Mouse (Mus musculus): ENCODE results near the gene Arhgap5. TPM values are rescaled to one million over a fixed set of nuclear protein-coding genes. Genes with fewer than 3 reads are reported as not detected.

Gene Arhgap5
- polyA plus RNA-seq, 1 experiment from 2014 or later: 38.0 TPM

GRCm38 (mm10) chr12:52604992-52605652 lies 101.3 kb downstream of the Arhgap5 start:
- H3K27me3 ChIP-seq: no peaks in the 10 kb centered on the region
- ATAC-seq: no peak
- 54% methylated on average over 13 of the region's 13 CpGs for WGBS
- H3K4me2 ChIP-seq (replicated peaks): peak overlapping the region; percentile 76
- peak overlapping the region; percentile 95 for H3K4me3 ChIP-seq (replicated peaks)
- H3K4me1 ChIP-seq (replicated peaks): peaks cover 12% of the 10 kb centered on the region
- H3K9ac ChIP-seq (replicated peaks): peak overlapping the region; percentile 81; the same call in 1 of the 2 replicates
- H3K36me3 ChIP-seq: no peaks in the 10 kb centered on the region
- H3K27ac ChIP-seq: peak overlapping the region; percentile 84
- no peaks in the 10 kb centered on the region for H3K9me3 ChIP-seq

DNA sequence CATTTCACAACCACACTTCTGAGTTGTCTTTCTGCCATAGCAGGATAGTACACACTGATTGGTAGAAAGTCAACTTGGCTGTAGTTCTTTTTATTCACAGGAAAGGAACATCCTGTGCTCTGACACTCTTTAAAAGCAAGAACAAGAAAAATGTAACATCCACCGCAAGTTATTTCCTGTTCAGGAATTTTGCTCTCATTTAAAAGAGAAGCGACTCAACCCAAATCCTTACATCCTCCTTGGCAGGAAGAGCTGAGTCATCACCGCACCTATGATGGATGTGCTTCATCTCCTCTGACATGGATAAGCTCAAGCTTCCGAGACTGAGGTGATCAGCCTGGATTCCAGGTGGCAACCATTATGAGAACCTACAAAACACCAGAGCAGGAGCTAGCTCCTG lies 103.6 kb downstream of the Arhgap5 start:
- no peak for ATAC-seq
- no peaks in the 10 kb centered on the region for H3K36me3 ChIP-seq
- H3K4me2 ChIP-seq (replicated peaks): no peak overlapping the region
- no peak overlapping the region for H3K9ac ChIP-seq (replicated peaks)
- H3K9me3 ChIP-seq: no peaks in the 10 kb centered on the region
- peaks cover 8% of the 10 kb centered on the region for H3K4me1 ChIP-seq (replicated peaks)
- H3K4me3 ChIP-seq (replicated peaks): no peak overlapping the region
- 88% methylated on average over 4 of the region's 4 CpGs for WGBS
- no peak overlapping the region for H3K27ac ChIP-seq
- no peaks in the 10 kb centered on the region for H3K27me3 ChIP-seq

DNA sequence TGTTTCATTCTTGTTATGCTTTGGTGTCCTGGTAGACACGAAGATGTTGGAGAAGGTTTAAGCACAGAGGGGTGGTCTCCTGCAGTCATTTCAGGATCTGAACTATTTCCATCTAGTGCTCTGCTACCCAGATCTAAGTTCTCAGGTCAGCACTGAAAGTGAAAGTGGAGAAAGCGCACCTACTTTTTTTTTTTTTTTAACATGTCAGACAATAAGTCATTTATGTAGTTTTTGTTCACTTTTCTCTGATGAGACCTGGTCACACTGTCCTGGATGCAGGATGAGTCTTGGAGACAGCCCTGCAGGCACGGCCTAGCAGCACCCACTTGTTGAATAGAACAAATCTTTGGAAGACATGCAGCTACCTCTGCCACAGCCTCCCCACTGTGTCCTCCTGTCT lies 111.9 kb downstream of the Arhgap5 start:
- Histone ChIP-seq H3K4me3 (replicated peaks) (no peak overlapping the region), H3K9me3 (no peaks in the 10 kb centered on the region), H3K27ac (no peak overlapping the region), H3K27me3 (no peaks in the 10 kb centered on the region), H3K4me1 (replicated peaks) (no peaks in the 10 kb centered on the region), H3K4me2 (replicated peaks) (no peak overlapping the region), H3K9ac (replicated peaks) (no peak overlapping the region), H3K36me3 (no peaks in the 10 kb centered on the region)
- WGBS: 83% methylated on average over 3 of the region's 3 CpGs
- no peak for ATAC-seq

GRCm38 (mm10) chr12:52618418-52619040 lies 114.8 kb downstream of the Arhgap5 start:
- Histone ChIP-seq H3K4me3 (replicated peaks) (no peak overlapping the region), H3K27me3 (no peaks in the 10 kb centered on the region), H3K36me3 (no peaks in the 10 kb centered on the region), H3K27ac (no peak overlapping the region), H3K4me1 (replicated peaks) (peaks cover 3% of the 10 kb centered on the region; the same call in 1 of the 2 replicates), H3K9me3 (no peaks in the 10 kb centered on the region), H3K9ac (replicated peaks) (no peak overlapping the region), H3K4me2 (replicated peaks) (no peak overlapping the region)
- 89% methylated on average over 5 of the region's 5 CpGs for WGBS
- ATAC-seq: no peak

DNA sequence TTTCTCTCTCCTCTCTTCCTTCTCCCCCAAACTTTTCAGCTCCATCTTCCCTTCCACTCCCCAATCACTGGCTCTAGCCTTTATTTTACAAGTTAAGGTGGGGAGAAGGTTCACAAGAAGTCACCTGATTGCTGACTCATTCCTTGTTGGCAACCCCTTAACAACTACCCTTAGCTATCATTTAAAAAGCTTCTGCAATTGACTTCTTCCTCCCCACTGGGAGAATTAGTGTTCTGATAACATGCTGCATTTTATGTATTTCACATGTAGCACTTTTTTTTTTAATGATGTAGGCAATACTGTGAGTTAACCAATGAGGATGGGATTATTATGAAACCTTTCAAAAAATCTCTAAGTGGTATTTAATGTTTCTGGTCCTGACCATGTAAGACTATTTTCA lies 115.9 kb downstream of the Arhgap5 start:
- no peaks in the 10 kb centered on the region for H3K36me3 ChIP-seq
- no peak for ATAC-seq
- H3K4me1 ChIP-seq (replicated peaks): peaks cover 3% of the 10 kb centered on the region; the same call in 1 of the 2 replicates
- H3K4me2 ChIP-seq (replicated peaks): no peak overlapping the region
- H3K27ac ChIP-seq: no peak overlapping the region
- H3K9me3 ChIP-seq: no peaks in the 10 kb centered on the region
- H3K9ac ChIP-seq (replicated peaks): no peak overlapping the region
- no peaks in the 10 kb centered on the region for H3K27me3 ChIP-seq
- H3K4me3 ChIP-seq (replicated peaks): no peak overlapping the region

Other genes with a start within 250 kb of the Arhgap5 start
- 25.2 and 28.7 TPM in 2 replicates for gene Akap6, start 195.4 kb downstream of the Arhgap5 start, polyA plus RNA-seq (2015; fragmentation: Nextera tagmentation; extraction: Ambion mirVana)

All from midbrain, embryonic 13.5 days (tissue).